Mouse (Mus musculus) left cerebral cortex, adult 6 months (tissue): ENCODE results near the gene Gm382. TPM values are rescaled to one million over a fixed set of nuclear protein-coding genes. Genes with fewer than 3 reads are reported as not detected.

Experiments used
- long read RNA-seq, 2 experiments: library from polyadenylated mRNA; unstranded; transcript quantifications; one replicate each; pipeline ENCODE4 v2.0.0; 2019 to 2020
- polyA plus RNA-seq: library from polyadenylated mRNA; unstranded; fragments of <200 nt; fragmentation: Nextera tagmentation; gene quantifications from 2 replicates; pipeline ENCODE4 v1.2.3, GENCODE M21; 2021

Gene Gm382
- polyA plus RNA-seq, result not detected in 2 replicates
- long read RNA-seq, experiment 1, result 0 reads
- long read RNA-seq, experiment 2, result 0 reads

GRCm38 (mm10) chrX:127039672-127040071 is at the start of gene Gm382:
TSS of gene Gm382 (plus strand) at chrX:127039972.

Other genes starting within 250 kb of the Gm382 start
- gene 4932411N23Rik, start 224.1 kb upstream of the Gm382 start, polyA plus RNA-seq, result not detected in 2 replicates